Comparison of ENCODE assay signal across 27 mouse cellular contexts in genomic region chr13:103328299-103328698, GRCm38 (mm10). TPM values are rescaled to one million over a fixed set of nuclear protein-coding genes. Genes with fewer than 3 reads are reported as not detected.
DNase-seq lines count a peak whose midpoint lies in the region; ATAC-seq and TF ChIP-seq lines count a peak whose summit lies in the region.
"Had no signal": no experiment of that assay in that cellular context is flagged by ENCODE, and none has a peak within 500 bp of the region (broad histone marks: within the 10 kb centered on the region; RNA-seq: fewer than 3 reads in every experiment).

No protein-coding gene starts in this region.

- no peaks in the 10 kb centered on the region for H3K9me3 ChIP-seq in hindbrain, embryonic 11.5 days (ENCODE audit: control insufficient read depth, low read length)
- no peaks in the 10 kb centered on the region for H3K9me3 ChIP-seq in hindbrain, postnatal 0 days (ENCODE audit: low read length)
- no peaks in the 10 kb centered on the region for H3K9me3 ChIP-seq in forebrain, embryonic 12.5 days
- H3K9me3 ChIP-seq: G1E; intestine, embryonic 15.5 days; midbrain, embryonic 12.5 days had no signal

- TF ChIP-seq CTCF in hindbrain, postnatal 0 days (IDR thresholded peaks at IDR 0.05; ENCODE audit: low read depth) = no peak

- ATAC-seq in hindbrain, embryonic 11.5 days (ENCODE audit: low FRiP score) = no peak
- ATAC-seq in hindbrain, postnatal 0 days = no peak
- no peak for ATAC-seq in forebrain, embryonic 12.5 days (ENCODE audit: low FRiP score)
- ATAC-seq: forebrain, postnatal 0 days; hindbrain, embryonic 16.5 days; intestine, embryonic 15.5 days had no signal

- 0 out of 2 replicates have a peak overlapping the region, but pooled peaks have one; percentile 12 for H3K27ac ChIP-seq in hindbrain, embryonic 11.5 days (ENCODE audit: low read depth, low read length)
- H3K27ac ChIP-seq in hindbrain, postnatal 0 days = no peak overlapping the region
- no peak overlapping the region for H3K27ac ChIP-seq in forebrain, embryonic 12.5 days
- H3K27ac ChIP-seq: hindbrain, embryonic 10.5 days; intestine, embryonic 15.5 days; liver, embryonic 14.5 days; midbrain, embryonic 12.5 days had no signal

- no peaks in the 10 kb centered on the region for H3K36me3 ChIP-seq in hindbrain, embryonic 11.5 days (ENCODE audit: control insufficient read depth, insufficient read depth, low read length)
- no peaks in the 10 kb centered on the region for H3K36me3 ChIP-seq in hindbrain, postnatal 0 days (ENCODE audit: insufficient read depth, low read length)
- H3K36me3 ChIP-seq in forebrain, embryonic 12.5 days (replicated peaks) = no peaks in the 10 kb centered on the region
- H3K36me3 ChIP-seq: G1E; hindbrain, embryonic 10.5 days; intestine, embryonic 15.5 days; midbrain, embryonic 12.5 days had no signal

- no peak overlapping the region for H3K4me2 ChIP-seq in hindbrain, embryonic 11.5 days (replicated peaks; ENCODE audit: low read depth, low read length)
- H3K4me2 ChIP-seq in hindbrain, postnatal 0 days (ENCODE audit: low read depth, low read length) = no peak overlapping the region
- no peak overlapping the region for H3K4me2 ChIP-seq in forebrain, embryonic 12.5 days
- H3K4me2 ChIP-seq: intestine, embryonic 15.5 days; midbrain, embryonic 12.5 days had no signal

- no peak for DNase-seq in hindbrain, embryonic 11.5 days (ENCODE audit: low spot score)
- DNase-seq in hindbrain, postnatal 0 days (ENCODE audit: low spot score) = no peak
- DNase-seq in kidney, adult 11 months = peak; percentile 56
- DNase-seq in kidney, adult 9 months = peak; percentile 77
- peak; percentile 35 for DNase-seq in kidney, postnatal 10 days
- DNase-seq in cerebellum, postnatal 10 days = no peak
- DNase-seq in embryo, embryonic 10 days (ENCODE audit: low spot score) = no peak
- DNase-seq: adrenal gland, postnatal 14 days; cerebellum, adult 11 months; cerebellum, adult 9-10 months; forebrain, postnatal 0 days; heart, postnatal 14 days; layer of hippocampus, postnatal 36 days; left cerebral cortex, postnatal 4 days; liver; lung, adult 2 months; retina, postnatal 1 day; right cerebral cortex, postnatal 14 days; thymus, postnatal 14 days had no signal

- 0 out of 2 replicates have a peak, but pooled peaks cover 2% of the 10 kb centered on the region for H3K4me1 ChIP-seq in hindbrain, embryonic 11.5 days (replicated peaks; ENCODE audit: control insufficient read depth, insufficient read depth, low read length)
- H3K4me1 ChIP-seq in hindbrain, postnatal 0 days (ENCODE audit: insufficient read depth, low read length) = no peaks in the 10 kb centered on the region
- peaks cover 13% of the 10 kb centered on the region for H3K4me1 ChIP-seq in forebrain, embryonic 12.5 days

- no peak overlapping the region for H3K9ac ChIP-seq in hindbrain, embryonic 11.5 days (ENCODE audit: low read depth, low read length)
- no peak overlapping the region for H3K9ac ChIP-seq in hindbrain, postnatal 0 days (replicated peaks; ENCODE audit: low read length)
- no peak overlapping the region for H3K9ac ChIP-seq in forebrain, embryonic 12.5 days
- H3K9ac ChIP-seq: forebrain, postnatal 0 days; intestine, embryonic 15.5 days; liver, embryonic 14.5 days; midbrain, embryonic 12.5 days had no signal

- no peak overlapping the region for H3K4me3 ChIP-seq in hindbrain, embryonic 11.5 days (ENCODE audit: low read depth, low read length)
- H3K4me3 ChIP-seq in hindbrain, postnatal 0 days (ENCODE audit: low read length) = no peak overlapping the region
- no peak overlapping the region for H3K4me3 ChIP-seq in forebrain, embryonic 12.5 days (replicated peaks)
- H3K4me3 ChIP-seq: erythroblast, embryonic 14.5 days; hindbrain, embryonic 10.5 days; intestine, embryonic 15.5 days; midbrain, embryonic 12.5 days had no signal

- WGBS in hindbrain, embryonic 11.5 days = 80% methylated on average over 16 of the region's 16 CpGs
- WGBS in hindbrain, postnatal 0 days = 85% methylated on average over 16 of the region's 16 CpGs
- 88% methylated on average over 16 of the region's 16 CpGs for WGBS in forebrain, embryonic 12.5 days

- peaks cover 9% of the 10 kb centered on the region for H3K27me3 ChIP-seq in hindbrain, embryonic 11.5 days (ENCODE audit: control insufficient read depth, insufficient read depth, low read length)
- H3K27me3 ChIP-seq in hindbrain, postnatal 0 days (ENCODE audit: insufficient read depth, low read length) = peaks cover 3% of the 10 kb centered on the region; the same call in 1 of the 2 replicates
- H3K27me3 ChIP-seq in forebrain, embryonic 12.5 days = peaks cover 22% of the 10 kb centered on the region

RNA-seq across cellular contexts. Expression of gene Mast4, which starts 6.0 kb away (rescaled TPM):
- 19.3 and 26.9 TPM in 2 replicates for polyA plus RNA-seq in hindbrain, embryonic 11.5 days (2014; fragmentation: Nextera tagmentation; extraction: Ambion mirVana)
- total RNA-seq in hindbrain, postnatal 0 days (2014; rRNA removed) = 31.7 and 58.1 TPM in 2 replicates
- 17.9 and 23.5 TPM in 2 replicates for polyA plus RNA-seq in hindbrain, postnatal 0 days (2015; fragmentation: Nextera tagmentation; extraction: Ambion mirVana)
- 20.4 and 21.5 TPM in 2 replicates for polyA plus RNA-seq in forebrain, embryonic 12.5 days (2016; fragmentation: Nextera tagmentation; extraction: Ambion mirVana)

Comparison
In these comparisons a context has a peak if more than half of its experiments do, and no peak if none do; other contexts are left out.
1. DNase-seq: peak in kidney, adult 11 months (single experiment), kidney, adult 9 months (single experiment) and kidney, postnatal 10 days (single experiment); none in hindbrain, embryonic 11.5 days (single experiment), hindbrain, postnatal 0 days (single experiment), cerebellum, postnatal 10 days (0 of 2) and embryo, embryonic 10 days (single experiment).